Mouse (Mus musculus) olfactory bulb, adult 2 months (tissue): ENCODE measurements around the gene Tbx15. TPM values are rescaled to one million over a fixed set of nuclear protein-coding genes. Genes with fewer than 3 reads are reported as not detected.
A peak's percentile ranks its signal among the peaks of the same experiment; 100 is the strongest.

Experiments
- H3K27ac ChIP-seq: fragments of 200-500 bp; 2 replicates; pipeline ENCODE4 v1.5.1; 2012; ENCODE audit warnings: low read depth, low read length; ENCODE audit not compliant: insufficient read depth
- H3K4me1 ChIP-seq: fragments of 200-500 bp; 2 replicates; pipeline ENCODE4 v1.6.1; 2012; ENCODE audit warnings: low read length; ENCODE audit not compliant: control insufficient read depth, insufficient read depth
- H3K4me3 ChIP-seq: fragments of 200-500 bp; 2 replicates; pipeline ENCODE4 v1.5.1; 2012; ENCODE audit warnings: mild to moderate bottlenecking, low read depth, low read length, moderate library complexity; ENCODE audit not compliant: insufficient read depth
- CTCF ChIP-seq: fragments of 200-500 bp; IDR thresholded peaks from 2 replicates; pipeline ENCODE4 v1.5.1; 2012; ENCODE audit warnings: low read depth, mild to moderate bottlenecking, low read length, moderate library complexity; ENCODE audit not compliant: insufficient read depth
- POLR2A ChIP-seq: fragments of 200-500 bp; IDR thresholded peaks from 2 replicates; pipeline ENCODE4 v1.6.1; 2012; ENCODE audit warnings: mild to moderate bottlenecking, low read depth, low read length, moderate library complexity; ENCODE audit not compliant: insufficient read depth
- WGBS: fragments of 180-500 bp; shearing (Covaris S2); methylation state at CpG from one replicate; pipeline ENCODE4 v1.1.7; 2018; 5-methylcytosine and 5-hydroxymethylcytosine counted together
- polyA plus RNA-seq: library from polyadenylated mRNA; stranded (reverse); fragments of >200 nt; gene quantifications from 2 replicates; pipeline ENCODE4 v1.2.4, GENCODE M21; 2012; ENCODE audit warnings: low replicate concordance; ENCODE audit not compliant: missing spikeins, insufficient read depth, insufficient read length

Gene Tbx15
- polyA plus RNA-seq, 1 experiment = not detected

- peaks cover 8% of the 10 kb centered on the region; the same call in 1 of the 2 replicates for H3K4me1 ChIP-seq
- H3K27ac ChIP-seq = no peak overlapping the region
- WGBS = 2% methylated on average over 73 of the region's 73 CpGs
- peak overlapping the region; percentile 6; the same call in 1 of the 2 replicates for H3K4me3 ChIP-seq
- TF ChIP-seq CTCF (no peak), POLR2A (no peak)
These were observed 13.6 kb downstream of the Tbx15 start for GRCm38 (mm10) chr3:99253497-99254451.

GRCm38 (mm10) chr3:99254559-99255151, 14.5 kb downstream of the Tbx15 start:
- 6% methylated on average over 15 of the region's 15 CpGs for WGBS
- H3K4me3 ChIP-seq = no peak overlapping the region

DNA sequence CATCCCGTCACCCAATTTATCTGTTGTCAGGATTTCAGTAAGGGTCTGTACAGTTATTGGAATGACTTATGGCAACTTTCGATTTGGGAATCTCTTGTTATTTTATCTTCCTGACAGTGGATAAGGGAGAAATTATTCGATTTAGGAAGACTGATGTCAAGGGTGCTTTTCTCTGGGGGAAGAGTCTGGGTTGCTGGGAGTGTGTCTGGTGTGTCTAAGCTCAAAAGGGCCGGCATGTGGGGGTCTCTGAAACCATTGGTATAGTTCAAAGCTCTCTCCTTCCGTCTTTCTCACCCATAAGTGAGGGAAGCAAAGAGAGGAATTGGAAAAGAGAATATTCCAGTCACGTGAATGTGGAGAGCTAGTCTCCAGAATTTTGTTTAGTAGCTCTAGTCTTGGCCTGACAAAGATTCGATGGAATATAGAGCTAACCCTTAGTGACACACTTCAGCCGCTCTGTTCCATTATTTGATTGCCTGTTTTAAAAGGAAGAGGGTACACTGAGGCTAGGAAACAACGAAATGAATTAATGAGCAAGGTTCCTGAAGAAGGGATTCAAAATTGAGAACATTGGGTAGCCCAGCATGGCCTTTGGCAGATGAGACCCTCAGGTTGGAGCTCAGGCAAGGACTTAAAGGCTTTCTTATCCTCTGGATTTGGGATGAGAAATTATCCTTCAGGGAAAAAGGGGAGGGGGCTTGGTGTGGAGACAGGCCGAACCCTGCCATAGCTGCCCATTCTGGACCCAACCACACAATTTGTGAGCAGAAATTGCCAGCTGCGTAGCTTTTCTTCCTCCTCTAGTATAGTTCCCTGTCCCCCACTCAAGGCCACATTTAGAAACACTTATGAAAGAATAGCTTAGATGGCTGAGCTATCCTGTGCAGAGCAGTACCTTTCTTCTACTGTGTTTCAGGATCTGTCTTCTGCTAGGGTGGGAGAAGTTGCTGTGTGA, 15.5 kb downstream of the Tbx15 start:
- no peak overlapping the region for H3K4me3 ChIP-seq
- TF ChIP-seq POLR2A (no peak), CTCF (no peak)
- 12% methylated on average over 11 of the region's 11 CpGs for WGBS

More at GRCm38 (mm10) chr3:99254559-99255151, 14.5 kb downstream of the Tbx15 start:
- Histone ChIP-seq H3K4me1 (peaks cover 8% of the 10 kb centered on the region; the same call in 1 of the 2 replicates), H3K27ac (no peak overlapping the region)
- no peak for TF ChIP-seq CTCF
- TF ChIP-seq POLR2A = no peak

GRCm38 (mm10) chr3:99256366-99256750, 16.2 kb downstream of the Tbx15 start:
- Histone ChIP-seq H3K4me1 (peaks cover 8% of the 10 kb centered on the region; the same call in 1 of the 2 replicates), H3K4me3 (no peak overlapping the region), H3K27ac (no peak overlapping the region)
- TF ChIP-seq CTCF = no peak
- TF ChIP-seq POLR2A = no peak
- WGBS = 7% methylated on average over 11 of the region's 11 CpGs

More for the DNA sequence above, 15.5 kb downstream of the Tbx15 start:
- no peak overlapping the region for H3K27ac ChIP-seq
- peaks cover 8% of the 10 kb centered on the region; the same call in 1 of the 2 replicates for H3K4me1 ChIP-seq

DNA sequence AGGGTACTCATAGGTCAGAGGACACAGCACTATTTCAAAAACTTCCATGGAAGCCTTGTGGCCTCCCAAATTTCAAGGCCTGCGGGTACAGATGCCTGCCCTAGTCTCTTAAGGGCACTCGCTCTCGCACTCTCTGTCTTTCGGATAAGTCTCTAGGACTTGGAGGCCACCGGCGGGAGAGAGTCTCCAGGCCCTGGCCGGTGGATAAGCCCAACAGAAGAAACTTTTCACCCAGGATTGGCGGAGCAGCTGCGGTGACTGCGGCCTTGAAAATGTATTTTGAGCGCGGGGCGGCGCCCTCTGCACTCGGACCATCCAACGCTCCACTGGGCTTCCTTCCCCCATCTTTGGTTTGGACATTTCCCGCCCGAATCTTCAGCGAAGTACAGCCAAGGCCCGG, 16.6 kb downstream of the Tbx15 start:
- WGBS = 7% methylated on average over 20 of the region's 20 CpGs

DNA sequence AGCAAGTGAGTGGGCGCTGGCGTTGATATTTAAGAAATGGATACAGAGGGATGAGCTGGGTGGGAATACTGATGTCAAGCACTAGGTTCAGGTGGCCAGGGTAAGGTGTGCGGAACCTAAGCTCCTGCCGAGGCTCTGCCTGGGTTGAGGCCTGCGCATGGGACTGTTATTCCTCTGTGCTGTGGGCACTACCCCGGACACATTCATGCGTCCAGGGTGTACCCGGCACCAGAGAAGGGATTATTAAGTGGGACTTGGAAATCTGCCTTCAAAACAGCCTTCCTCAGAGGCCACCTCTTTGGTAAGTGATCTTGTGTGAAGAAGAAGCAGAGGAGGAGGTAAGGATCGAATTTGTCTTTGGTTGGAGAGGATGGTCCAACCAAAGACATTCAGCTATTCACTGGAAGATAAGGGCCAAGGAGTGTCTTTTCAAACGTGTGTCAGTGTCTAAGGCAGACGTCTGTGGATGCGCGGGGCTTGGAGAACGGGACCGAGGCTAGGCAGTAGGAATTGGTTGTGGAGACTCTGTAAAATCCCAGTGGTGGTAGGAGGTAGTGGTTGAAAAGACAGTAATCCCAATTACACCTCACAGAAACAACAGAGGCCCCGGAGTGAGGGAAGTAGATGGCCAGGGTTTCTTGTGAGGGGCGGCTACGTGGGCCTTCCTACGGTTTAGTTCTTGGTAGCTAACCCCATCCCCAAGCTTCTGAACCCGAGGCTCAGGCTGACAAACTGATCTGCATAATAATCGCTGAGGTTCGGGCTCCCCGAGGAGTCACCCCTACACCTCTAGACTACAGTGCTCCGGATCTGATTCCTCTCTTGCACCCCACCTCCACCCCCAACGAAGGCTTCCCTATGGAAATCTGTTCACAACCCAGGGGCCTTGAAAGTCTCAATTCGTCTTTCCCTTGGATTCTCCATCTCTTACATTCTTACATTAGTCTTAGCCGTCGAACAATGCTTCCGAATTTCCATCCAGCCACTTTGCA, 17.7 kb downstream of the Tbx15 start:
- Histone ChIP-seq H3K4me1 (peaks cover 8% of the 10 kb centered on the region; the same call in 1 of the 2 replicates), H3K4me3 (no peak overlapping the region), H3K27ac (no peak overlapping the region)
- TF ChIP-seq CTCF = no peak
- TF ChIP-seq POLR2A = no peak
- WGBS = 8% methylated on average over 29 of the region's 29 CpGs

More for the DNA sequence above, 16.6 kb downstream of the Tbx15 start:
- H3K4me3 ChIP-seq = no peak overlapping the region
- H3K27ac ChIP-seq = no peak overlapping the region
- TF ChIP-seq POLR2A (no peak), CTCF (no peak)
- H3K4me1 ChIP-seq = peaks cover 8% of the 10 kb centered on the region; the same call in 1 of the 2 replicates

DNA sequence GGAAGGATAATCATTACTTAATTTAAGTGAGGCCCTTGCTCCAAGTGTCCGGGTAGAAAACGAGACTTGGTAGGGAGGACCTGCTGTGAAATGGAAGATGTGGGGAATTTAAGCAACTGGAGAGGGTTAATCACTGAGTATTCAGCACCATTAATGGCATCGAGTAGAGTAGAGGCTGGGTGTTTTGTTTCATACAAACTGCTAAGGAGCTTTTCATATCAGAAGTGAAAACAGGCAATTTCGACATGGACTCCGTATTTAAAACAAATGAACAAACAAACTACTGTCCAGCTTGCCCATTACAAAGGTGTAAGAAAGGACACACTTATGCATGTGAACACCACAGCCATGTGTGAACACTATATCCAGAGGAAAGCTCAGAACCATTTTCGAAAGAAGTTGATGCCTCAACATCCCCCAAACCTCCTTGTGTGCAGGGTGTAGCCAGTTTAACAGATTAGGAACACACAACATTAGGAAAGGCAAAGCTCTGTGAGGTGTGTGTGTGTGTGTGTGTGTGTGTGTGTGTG, 19.6 kb downstream of the Tbx15 start:
- H3K27ac ChIP-seq = no peak overlapping the region
- H3K4me3 ChIP-seq = no peak overlapping the region
- H3K4me1 ChIP-seq = no peaks in the 10 kb centered on the region
- 6% methylated on average over 6 of the region's 6 CpGs for WGBS
- TF ChIP-seq POLR2A = no peak
- no peak for TF ChIP-seq CTCF

DNA sequence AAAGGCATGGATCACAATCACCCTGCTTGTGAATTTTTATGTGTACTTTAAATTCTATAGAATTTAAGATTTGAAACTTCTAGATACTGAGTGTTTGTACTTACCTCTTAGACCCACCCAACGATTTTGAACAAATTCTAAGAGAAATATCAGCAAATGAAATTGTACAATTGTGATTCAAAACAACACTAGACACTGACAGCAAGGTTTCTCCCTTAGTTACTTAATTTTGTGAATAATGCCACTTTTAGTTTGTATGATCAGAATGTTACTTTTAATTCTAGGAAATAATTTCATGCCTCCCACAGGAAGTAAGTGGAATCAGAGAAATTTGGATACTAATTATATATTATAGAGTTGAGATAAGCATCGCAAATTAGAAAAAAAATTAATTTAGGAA, 20.2 kb downstream of the Tbx15 start:
- TF ChIP-seq POLR2A = no peak
- TF ChIP-seq CTCF = no peak
- no peak overlapping the region for H3K27ac ChIP-seq
- 30% methylated on average over 2 of the region's 2 CpGs for WGBS
- no peak overlapping the region for H3K4me3 ChIP-seq
- H3K4me1 ChIP-seq = no peaks in the 10 kb centered on the region
